In the genomic region with DNA sequence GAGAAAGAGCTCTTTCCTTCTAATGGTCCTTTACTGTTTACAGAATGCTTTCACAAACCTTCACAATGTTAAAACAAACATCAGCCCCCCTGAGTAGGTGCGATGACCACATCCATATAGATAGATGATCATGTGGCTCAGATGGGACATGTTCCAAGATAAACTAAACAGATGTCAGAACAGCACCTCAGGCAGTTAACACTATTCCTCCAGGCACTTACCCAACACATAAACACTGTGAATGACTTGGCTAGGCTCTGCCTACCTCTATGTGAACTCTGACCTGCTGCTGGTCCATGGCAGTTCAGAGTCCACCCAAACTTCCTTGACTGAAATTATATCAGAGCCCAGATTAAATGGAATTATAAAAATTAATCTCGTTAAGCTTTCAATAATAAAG, we compare ENCODE assay signal across 24 mouse cellular contexts. TPM values are rescaled to one million over a fixed set of nuclear protein-coding genes. Genes with fewer than 3 reads are reported as not detected.
DNase-seq lines count a peak whose midpoint lies in the region; ATAC-seq lines count a peak whose summit lies in the region.
"Had no signal": no experiment of that assay in that cellular context is flagged by ENCODE, and none has a peak within 500 bp of the region (broad histone marks: within the 10 kb centered on the region; RNA-seq: fewer than 3 reads in every experiment).

No protein-coding gene starts in this region.

- H3K4me3 ChIP-seq in liver, embryonic 15.5 days (replicated peaks) = no peak overlapping the region
- H3K4me3 ChIP-seq in liver, embryonic 12.5 days = no peak overlapping the region
- H3K4me3 ChIP-seq: embryonic facial prominence, embryonic 10.5 days; embryonic facial prominence, embryonic 12.5 days; forebrain, embryonic 13.5 days; forebrain, embryonic 15.5 days had no signal

- no peak overlapping the region for H3K9ac ChIP-seq in liver, embryonic 15.5 days
- H3K9ac ChIP-seq in liver, embryonic 12.5 days = no peak overlapping the region
- H3K9ac ChIP-seq: embryonic facial prominence, embryonic 12.5 days; forebrain, embryonic 13.5 days; forebrain, embryonic 15.5 days; forebrain, postnatal 0 days had no signal

- DNase-seq in 3T3-L1 (ENCODE audit: low read depth, low spot score) (peak; percentile 9), NIH3T3 (ENCODE audit: low read depth) (peak; percentile 48)
- DNase-seq in embryo, embryonic 10 days (ENCODE audit: low spot score) = no peak
- DNase-seq in right cerebral cortex, adult 18-20 months = no peak
- DNase-seq: adrenal gland, adult 2 months; adrenal gland, postnatal 10 days; adrenal gland, postnatal 25 days; B cell, adult 2 months; cerebellum, adult 11 months; cerebellum, adult 18-20 months; cerebellum, adult 8-10 months; cerebellum, adult 9-11 months; cerebellum, postnatal 14 days; cerebellum, postnatal 36 days; forebrain, postnatal 0 days had no signal

- no peak overlapping the region for H3K27ac ChIP-seq in liver, embryonic 15.5 days (replicated peaks)
- no peak overlapping the region for H3K27ac ChIP-seq in liver, embryonic 12.5 days
- H3K27ac ChIP-seq: embryonic facial prominence, embryonic 10.5 days; embryonic facial prominence, embryonic 12.5 days; forebrain, embryonic 13.5 days; forebrain, embryonic 15.5 days had no signal

- no peaks in the 10 kb centered on the region for H3K4me1 ChIP-seq in liver, embryonic 15.5 days (replicated peaks)
- no peaks in the 10 kb centered on the region for H3K4me1 ChIP-seq in liver, embryonic 12.5 days
- H3K4me1 ChIP-seq: embryonic facial prominence, embryonic 10.5 days; embryonic facial prominence, embryonic 12.5 days; forebrain, embryonic 13.5 days had no signal

- peaks cover 37% of the 10 kb centered on the region for H3K36me3 ChIP-seq in liver, embryonic 15.5 days (replicated peaks)
- H3K36me3 ChIP-seq in liver, embryonic 12.5 days = peaks cover 77% of the 10 kb centered on the region

- no peak overlapping the region for H3K4me2 ChIP-seq in liver, embryonic 15.5 days
- no peak overlapping the region for H3K4me2 ChIP-seq in liver, embryonic 12.5 days
- H3K4me2 ChIP-seq: embryonic facial prominence, embryonic 12.5 days; forebrain, embryonic 13.5 days; forebrain, embryonic 15.5 days had no signal

- H3K27me3 ChIP-seq in liver, embryonic 15.5 days = no peaks in the 10 kb centered on the region
- no peaks in the 10 kb centered on the region for H3K27me3 ChIP-seq in liver, embryonic 12.5 days (replicated peaks)
- H3K27me3 ChIP-seq: CH12.LX; embryonic facial prominence, embryonic 12.5 days; forebrain, embryonic 13.5 days; forebrain, embryonic 15.5 days had no signal

- no peaks in the 10 kb centered on the region for H3K9me3 ChIP-seq in liver, embryonic 15.5 days (replicated peaks)
- H3K9me3 ChIP-seq in liver, embryonic 12.5 days (replicated peaks) = no peaks in the 10 kb centered on the region
- H3K9me3 ChIP-seq: embryonic facial prominence, embryonic 10.5 days; embryonic facial prominence, embryonic 12.5 days; forebrain, embryonic 13.5 days; forebrain, embryonic 15.5 days; G1E had no signal

- 71% methylated on average over 2 of the region's 2 CpGs for WGBS in liver, embryonic 15.5 days (ENCODE audit: insufficient replicate concordance)
- 88% methylated on average over 2 of the region's 2 CpGs for WGBS in liver, embryonic 12.5 days (ENCODE audit: insufficient replicate concordance)

- peak; percentile 51 for ATAC-seq in liver, embryonic 15.5 days (ENCODE audit: insufficient read depth)
- ATAC-seq in liver, embryonic 12.5 days = no peak
- ATAC-seq: CD4-positive, CD25-positive, alpha-beta regulatory T cell, adult 4 months; forebrain, embryonic 13.5 days; forebrain, embryonic 15.5 days; forebrain, postnatal 0 days had no signal

RNA-seq across cellular contexts. Expression of a gene that starts 54.4 kb away (rescaled TPM):
- polyA plus RNA-seq in liver, embryonic 15.5 days (2015; fragmentation: Nextera tagmentation; extraction: Ambion mirVana) = 0.73 and 0.84 TPM in 2 replicates
- 1.7 TPM in 2 replicates for polyA plus RNA-seq in liver, embryonic 12.5 days (2016; fragmentation: Nextera tagmentation; extraction: Ambion mirVana)

Comparison
In these comparisons a context has a peak if more than half of its experiments do, and no peak if none do; other contexts are left out.
1. DNase-seq: peak in 3T3-L1 (single experiment) and NIH3T3 (single experiment); none in embryo, embryonic 10 days (single experiment) and right cerebral cortex, adult 18-20 months (single experiment).